Mouse (Mus musculus) lung, adult 18-20 months (tissue): ENCODE results near the gene Tunar.

Experiments
- DNase-seq, 2 experiments: peaks; one replicate each; pipeline ENCODE4 v3.0.0; 2022; ENCODE audit warnings: mixed read lengths in 2 of 2

Tunar gene

GRCm38 (mm10) chr12:105403742-105404141 lies 70.1 kb downstream of the Tunar start:
- no peak for DNase-seq

- no peak for DNase-seq
Measured at GRCm38 (mm10) chr12:105406008-105406407, 72.3 kb downstream of the Tunar start.

- DNase-seq = no peak
Measured at GRCm38 (mm10) chr12:105413909-105414308, 80.2 kb downstream of the Tunar start.

DNA sequence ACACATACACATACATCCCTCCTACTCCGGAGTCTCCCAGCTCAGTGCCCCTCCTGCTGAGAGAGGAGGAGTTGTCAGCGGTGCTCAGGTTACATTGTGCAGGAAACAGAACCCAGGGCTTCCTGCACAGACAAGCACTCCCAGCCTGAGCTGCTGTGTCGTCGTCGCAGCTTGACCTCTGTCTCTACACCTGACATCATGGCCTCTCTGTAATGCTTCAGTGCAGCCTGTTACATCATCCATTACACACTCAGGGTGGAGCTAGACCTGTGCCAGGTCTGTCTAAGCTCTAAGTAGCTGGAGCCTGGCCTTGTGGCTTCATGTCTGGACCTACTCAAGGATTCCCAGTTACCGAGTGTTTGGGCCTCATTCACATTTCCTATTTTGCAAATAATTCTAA lies 86.8 kb downstream of the Tunar start:
- DNase-seq = no peak

- DNase-seq = no peak
Measured at GRCm38 (mm10) chr12:105426541-105426940, 92.9 kb downstream of the Tunar start.

- peak; percentile 45 to 68 for DNase-seq
Measured at GRCm38 (mm10) chr12:105427039-105427757, 93.5 kb downstream of the Tunar start.

- no peak for DNase-seq
Measured at GRCm38 (mm10) chr12:105431872-105432271, 98.2 kb downstream of the Tunar start.

DNA sequence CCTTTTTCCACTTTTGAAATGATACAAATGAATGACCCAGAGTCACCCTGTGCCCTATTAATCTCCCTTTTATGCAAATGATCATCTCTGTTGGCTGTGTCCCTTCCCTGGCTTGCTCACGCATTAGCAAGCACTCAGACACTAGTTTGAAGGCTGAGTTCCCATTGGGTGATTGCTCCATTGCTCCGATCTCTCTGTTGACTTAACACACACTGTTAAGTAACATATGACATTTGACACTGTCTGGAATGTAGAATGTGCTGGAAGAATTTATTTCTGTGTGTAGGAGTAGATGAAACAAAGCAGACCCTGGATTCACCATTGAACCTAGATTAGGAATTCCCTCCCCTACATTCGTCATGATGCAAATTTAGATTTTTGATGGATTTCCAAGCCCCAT lies 99.1 kb downstream of the Tunar start:
- peak in 1 of 2 experiments; percentile 5 for DNase-seq
